Mouse (Mus musculus) liver (tissue): Measurements from ENCODE around the gene Apoc4.

Experiments
- DNase-seq: peaks from one replicate; pipeline ENCODE4 v3.0.0-alpha.2; 2020; ENCODE audit warnings: mixed read lengths

Apoc4 gene

GRCm38 (mm10) chr7:19628192-19628535 lies 53.1 kb downstream of the Apoc4 start:
- DNase-seq: no peak
